Mouse (Mus musculus): ENCODE data around the gene Fads2. TPM values are rescaled to one million over a fixed set of nuclear protein-coding genes. Genes with fewer than 3 reads are reported as not detected.

The Fads2 gene
- polyA plus RNA-seq, 1 experiment from 2014 or later = 87.6 TPM

DNA sequence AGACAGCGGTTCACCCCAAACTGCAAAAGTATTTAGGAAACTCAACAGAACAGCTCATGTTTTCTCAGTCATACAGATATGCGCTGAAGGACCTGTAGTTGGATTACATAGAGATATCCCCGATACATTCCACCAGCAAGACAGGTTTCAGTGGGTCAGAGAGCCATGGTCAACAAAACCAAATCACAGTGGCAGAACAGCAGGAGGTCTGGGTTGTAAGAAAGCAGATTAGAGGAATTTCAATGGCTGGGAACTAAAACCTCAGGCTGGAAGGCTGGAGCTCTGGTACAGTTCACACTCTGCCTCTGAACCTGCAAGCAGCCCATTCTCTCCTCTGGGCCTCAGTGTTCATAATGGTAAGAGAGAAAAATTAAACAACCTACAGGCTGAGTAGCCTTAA lies 15.1 kb upstream of the Fads2 start:
- WGBS = 67% methylated on average over 3 of the region's 3 CpGs
- DNase-seq (ENCODE audit: low spot score) = no peak
- Histone ChIP-seq H3K4me1 (no peaks in the 10 kb centered on the region), H3K9me3 (no peaks in the 10 kb centered on the region), H3K27ac (no peak overlapping the region), H3K36me3 (no peaks in the 10 kb centered on the region), H3K27me3 (ENCODE audit: insufficient read depth, poor library complexity, severe bottlenecking) (0 out of 2 replicates have a peak, but pooled peaks cover 5% of the 10 kb centered on the region), H3K4me3 (no peak overlapping the region)

DNA sequence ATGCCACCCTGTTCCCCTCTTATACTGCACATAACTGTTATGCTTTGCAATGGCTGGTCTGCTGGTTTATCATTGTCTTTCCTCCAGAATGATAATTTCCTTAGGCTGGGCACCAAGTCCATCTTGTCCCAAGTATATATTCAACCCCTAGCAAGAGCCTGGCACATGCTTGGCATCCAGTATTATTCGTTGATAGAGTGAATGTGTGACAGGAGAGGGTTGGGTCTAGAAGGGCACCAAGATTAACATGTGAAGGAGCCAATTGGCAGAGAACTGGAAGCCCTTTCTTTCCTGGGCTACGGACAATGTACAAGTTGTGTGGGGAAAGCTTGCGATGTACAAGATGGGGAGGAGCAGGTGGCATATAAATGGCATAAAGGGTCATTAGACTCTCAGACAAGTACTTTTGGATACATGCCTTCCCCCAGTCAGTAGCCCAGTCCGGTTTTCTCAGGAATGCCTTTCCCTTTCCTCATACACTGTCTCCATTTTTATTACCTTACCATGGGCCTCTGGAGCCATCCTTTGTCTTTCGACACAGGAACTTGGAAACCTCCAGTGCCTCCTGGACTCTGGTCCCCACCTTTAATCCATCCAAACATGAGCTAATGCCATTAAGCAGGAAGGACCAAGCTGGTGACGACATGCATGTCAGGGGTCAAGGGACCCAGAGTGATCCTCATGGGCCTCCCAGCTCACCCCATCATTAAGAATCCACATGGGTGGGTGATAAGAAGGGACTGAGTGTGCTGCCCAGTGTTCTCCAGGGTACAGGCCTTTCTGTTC lies 14.0 kb upstream of the Fads2 start:
- H3K4me1 ChIP-seq = no peaks in the 10 kb centered on the region
- no peaks in the 10 kb centered on the region for H3K9me3 ChIP-seq
- H3K27ac ChIP-seq = no peak overlapping the region
- 83% methylated on average over 6 of the region's 6 CpGs for WGBS
- DNase-seq (ENCODE audit: low spot score) = no peak
- H3K27me3 ChIP-seq (ENCODE audit: insufficient read depth, poor library complexity, severe bottlenecking) = 0 out of 2 replicates have a peak, but pooled peaks cover 5% of the 10 kb centered on the region
- no peaks in the 10 kb centered on the region for H3K36me3 ChIP-seq
- H3K4me3 ChIP-seq = no peak overlapping the region

DNA sequence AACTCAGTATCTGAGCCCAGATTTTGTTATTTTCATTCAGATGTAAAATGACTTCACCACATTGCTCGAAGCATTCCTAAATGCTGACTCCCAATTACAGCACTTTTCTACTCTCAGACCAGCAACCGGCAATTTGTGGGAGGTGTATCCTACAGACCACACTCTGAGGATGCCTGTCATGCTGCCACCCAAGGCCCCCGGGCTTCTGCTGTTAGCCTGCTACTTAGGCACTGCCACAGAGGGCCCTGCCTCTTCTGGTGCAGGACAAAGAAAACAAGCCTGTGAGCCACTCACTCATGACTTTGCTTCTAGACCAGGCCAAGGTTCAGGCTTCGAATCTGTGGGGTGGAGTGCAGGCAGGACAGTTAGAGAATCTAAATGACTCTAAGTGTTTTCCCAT lies 11.4 kb upstream of the Fads2 start:
- 69% methylated on average over 4 of the region's 4 CpGs for WGBS
- Histone ChIP-seq H3K27me3 (ENCODE audit: insufficient read depth, poor library complexity, severe bottlenecking) (0 out of 2 replicates have a peak, but pooled peaks cover 5% of the 10 kb centered on the region), H3K4me1 (no peaks in the 10 kb centered on the region), H3K36me3 (no peaks in the 10 kb centered on the region), H3K4me3 (no peak overlapping the region), H3K9me3 (no peaks in the 10 kb centered on the region), H3K27ac (no peak overlapping the region)
- DNase-seq (ENCODE audit: low spot score) = no peak

DNA sequence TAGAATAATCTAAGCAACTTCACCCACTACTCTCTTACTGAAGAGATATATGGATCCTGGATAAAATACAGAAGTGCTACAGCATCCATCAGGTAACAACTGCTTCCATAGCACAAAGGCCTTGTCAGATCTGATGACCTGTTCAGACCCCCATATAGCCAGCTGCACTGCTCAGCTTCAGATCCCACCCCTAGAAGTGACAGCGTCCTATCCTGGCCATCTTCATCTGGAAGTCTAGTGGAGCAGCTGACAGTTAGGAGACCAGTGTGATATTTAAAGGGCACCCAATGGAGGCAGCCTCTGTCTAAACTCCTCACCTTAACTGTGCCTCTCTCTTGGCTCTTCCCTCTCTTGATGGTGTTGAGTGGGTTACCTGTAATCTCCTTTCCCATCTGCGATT lies 7.1 kb upstream of the Fads2 start:
- no peaks in the 10 kb centered on the region for H3K36me3 ChIP-seq
- WGBS = 77% methylated on average over 2 of the region's 2 CpGs
- DNase-seq (ENCODE audit: low spot score) = no peak
- H3K9me3 ChIP-seq = no peaks in the 10 kb centered on the region
- no peaks in the 10 kb centered on the region for H3K27me3 ChIP-seq (ENCODE audit: insufficient read depth, poor library complexity, severe bottlenecking)
- no peak overlapping the region for H3K27ac ChIP-seq
- H3K4me1 ChIP-seq = no peaks in the 10 kb centered on the region; the same call in 1 of the 2 replicates
- H3K4me3 ChIP-seq = no peak overlapping the region

DNA sequence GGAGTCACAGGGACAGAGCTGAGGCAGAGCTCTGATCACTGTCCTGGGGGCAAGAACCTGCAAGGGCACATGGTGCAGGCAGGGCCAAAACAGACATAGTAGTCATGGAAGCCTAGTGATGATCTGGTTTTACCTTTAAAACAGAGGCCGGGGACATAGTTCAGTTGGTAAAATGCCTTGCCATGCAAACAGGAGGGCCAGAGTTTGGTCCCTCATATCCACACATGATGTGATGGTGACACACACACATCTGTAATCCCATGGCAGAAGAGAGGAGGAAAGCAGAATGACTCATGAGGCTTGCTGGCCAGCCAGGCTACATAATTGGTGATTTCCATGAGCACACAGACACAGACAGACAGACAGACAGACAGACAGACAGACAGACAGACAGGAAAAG lies 6.6 kb upstream of the Fads2 start:
- no peak overlapping the region for H3K27ac ChIP-seq
- no peaks in the 10 kb centered on the region for H3K36me3 ChIP-seq
- H3K9me3 ChIP-seq = no peaks in the 10 kb centered on the region
- 85% methylated on average over 1 of the region's 1 CpGs for WGBS
- DNase-seq (ENCODE audit: low spot score) = no peak
- no peaks in the 10 kb centered on the region; the same call in 1 of the 2 replicates for H3K4me1 ChIP-seq
- H3K4me3 ChIP-seq = no peak overlapping the region
- H3K27me3 ChIP-seq (ENCODE audit: insufficient read depth, poor library complexity, severe bottlenecking) = no peaks in the 10 kb centered on the region

DNA sequence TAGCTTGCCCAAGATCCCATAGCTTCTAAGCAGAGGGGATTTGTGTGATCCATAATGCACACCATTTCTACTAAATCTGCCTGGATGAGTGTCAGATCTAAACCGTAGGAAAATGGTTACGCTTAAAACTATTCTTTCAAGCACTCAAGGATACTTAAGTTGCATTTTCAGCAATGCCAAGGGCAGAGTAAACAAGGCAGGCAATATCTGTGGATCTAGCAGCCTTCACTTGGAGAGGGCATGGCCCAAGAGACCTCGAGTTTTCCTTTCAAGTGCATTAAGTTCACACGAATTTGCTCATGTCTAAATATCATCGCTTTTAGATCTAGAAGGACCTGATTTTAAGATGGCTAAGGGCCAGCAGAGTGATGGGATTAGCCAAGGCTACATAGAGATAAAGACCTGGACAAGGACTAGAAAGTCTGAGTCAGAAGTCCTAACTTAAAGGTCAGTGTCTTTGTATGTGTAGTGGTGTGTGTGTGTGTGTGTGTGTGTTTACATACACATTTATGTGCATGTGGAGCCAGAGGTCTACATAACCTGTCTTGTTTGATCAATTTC lies 5.6 kb upstream of the Fads2 start:
- no peak for DNase-seq (ENCODE audit: low spot score)
- H3K27ac ChIP-seq = no peak overlapping the region
- WGBS = 84% methylated on average over 5 of the region's 5 CpGs
- no peak overlapping the region for H3K4me3 ChIP-seq
- peaks cover 6% of the 10 kb centered on the region; the same call in 1 of the 2 replicates for H3K4me1 ChIP-seq
- H3K9me3 ChIP-seq = no peaks in the 10 kb centered on the region
- H3K27me3 ChIP-seq (ENCODE audit: insufficient read depth, poor library complexity, severe bottlenecking) = no peaks in the 10 kb centered on the region
- H3K36me3 ChIP-seq = no peaks in the 10 kb centered on the region

DNA sequence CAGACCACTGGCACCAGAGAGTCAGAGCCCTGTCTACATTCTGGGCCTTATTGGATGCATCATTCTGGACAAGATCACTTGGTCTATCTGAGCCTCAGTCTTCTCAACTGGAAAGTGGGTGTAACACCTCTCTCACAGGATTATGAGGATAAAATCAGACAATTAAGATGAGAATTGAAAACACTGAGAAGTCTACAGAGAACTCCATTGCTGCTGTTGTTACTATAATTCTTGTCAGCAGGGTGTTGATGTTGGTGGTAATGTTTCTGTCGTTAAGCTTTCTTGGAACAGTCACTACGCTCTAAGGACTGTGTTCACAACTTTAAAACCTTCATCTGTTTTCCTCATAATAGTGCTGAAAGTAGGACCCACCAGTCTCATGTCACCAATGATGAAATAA lies 5.1 kb upstream of the Fads2 start:
- DNase-seq (ENCODE audit: low spot score) = no peak
- no peaks in the 10 kb centered on the region for H3K27me3 ChIP-seq (ENCODE audit: insufficient read depth, poor library complexity, severe bottlenecking)
- no peak overlapping the region for H3K27ac ChIP-seq
- H3K9me3 ChIP-seq = no peaks in the 10 kb centered on the region
- H3K4me1 ChIP-seq = peaks cover 6% of the 10 kb centered on the region; the same call in 1 of the 2 replicates
- H3K4me3 ChIP-seq = no peak overlapping the region
- H3K36me3 ChIP-seq = no peaks in the 10 kb centered on the region
- WGBS = 89% methylated on average over 2 of the region's 2 CpGs

DNA sequence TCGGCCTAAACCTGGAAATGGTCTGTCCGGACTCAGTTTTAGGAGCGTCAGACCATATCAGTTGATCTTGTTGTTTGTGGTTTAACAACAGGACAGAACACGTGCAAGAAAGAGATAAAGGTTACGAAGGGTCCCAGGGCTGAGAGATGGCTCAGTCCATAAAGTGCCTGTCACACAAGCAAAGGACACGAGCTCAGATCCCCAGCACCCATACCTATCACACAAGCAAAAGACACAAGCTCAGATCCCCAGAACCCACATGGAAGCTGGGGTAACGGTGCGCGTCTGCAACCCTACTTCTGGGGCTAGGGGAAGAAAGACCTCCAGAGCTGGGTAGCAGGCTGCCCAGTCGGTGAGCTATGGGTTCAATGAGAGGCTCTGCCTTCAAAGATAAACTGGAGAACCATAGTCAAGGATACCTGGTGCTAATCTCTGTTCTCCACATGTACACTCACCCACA lies 3.5 kb upstream of the Fads2 start:
- no peaks in the 10 kb centered on the region for H3K9me3 ChIP-seq
- no peaks in the 10 kb centered on the region for H3K27me3 ChIP-seq (ENCODE audit: insufficient read depth, poor library complexity, severe bottlenecking)
- no peak for DNase-seq (ENCODE audit: low spot score)
- peaks cover 18% of the 10 kb centered on the region for H3K4me1 ChIP-seq
- H3K27ac ChIP-seq = peak overlapping the region; percentile 72; the same call in 1 of the 2 replicates
- no peaks in the 10 kb centered on the region for H3K36me3 ChIP-seq
- WGBS = 62% methylated on average over 10 of the region's 10 CpGs
- H3K4me3 ChIP-seq = no peak overlapping the region

DNA sequence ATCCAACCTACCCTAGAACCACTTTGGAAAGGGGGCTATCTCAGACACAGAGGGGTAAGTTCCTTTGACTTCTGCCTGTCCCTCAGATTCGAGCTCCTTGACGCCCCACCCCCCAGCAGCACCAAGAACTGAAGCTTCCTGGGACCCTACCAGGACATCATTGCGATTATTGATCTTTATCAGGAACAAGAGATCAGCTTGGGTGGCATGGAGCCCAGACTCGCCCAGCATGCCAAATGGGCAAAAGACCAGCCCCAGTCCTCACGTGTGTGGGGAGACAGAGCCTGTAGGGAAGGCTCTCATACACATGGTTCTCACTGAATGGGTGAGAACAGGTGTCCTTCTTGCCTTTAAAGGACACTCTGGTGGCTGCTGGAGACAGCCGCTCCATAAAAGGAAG lies 2.7 kb upstream of the Fads2 start:
- no peak for DNase-seq (ENCODE audit: low spot score)
- peak overlapping the region; percentile 72 for H3K27ac ChIP-seq
- H3K9me3 ChIP-seq = no peaks in the 10 kb centered on the region
- H3K4me3 ChIP-seq = no peak overlapping the region
- no peaks in the 10 kb centered on the region for H3K27me3 ChIP-seq (ENCODE audit: insufficient read depth, poor library complexity, severe bottlenecking)
- no peaks in the 10 kb centered on the region; the same call in 1 of the 2 replicates for H3K36me3 ChIP-seq
- H3K4me1 ChIP-seq = peaks cover 23% of the 10 kb centered on the region
- 71% methylated on average over 6 of the region's 6 CpGs for WGBS

DNA sequence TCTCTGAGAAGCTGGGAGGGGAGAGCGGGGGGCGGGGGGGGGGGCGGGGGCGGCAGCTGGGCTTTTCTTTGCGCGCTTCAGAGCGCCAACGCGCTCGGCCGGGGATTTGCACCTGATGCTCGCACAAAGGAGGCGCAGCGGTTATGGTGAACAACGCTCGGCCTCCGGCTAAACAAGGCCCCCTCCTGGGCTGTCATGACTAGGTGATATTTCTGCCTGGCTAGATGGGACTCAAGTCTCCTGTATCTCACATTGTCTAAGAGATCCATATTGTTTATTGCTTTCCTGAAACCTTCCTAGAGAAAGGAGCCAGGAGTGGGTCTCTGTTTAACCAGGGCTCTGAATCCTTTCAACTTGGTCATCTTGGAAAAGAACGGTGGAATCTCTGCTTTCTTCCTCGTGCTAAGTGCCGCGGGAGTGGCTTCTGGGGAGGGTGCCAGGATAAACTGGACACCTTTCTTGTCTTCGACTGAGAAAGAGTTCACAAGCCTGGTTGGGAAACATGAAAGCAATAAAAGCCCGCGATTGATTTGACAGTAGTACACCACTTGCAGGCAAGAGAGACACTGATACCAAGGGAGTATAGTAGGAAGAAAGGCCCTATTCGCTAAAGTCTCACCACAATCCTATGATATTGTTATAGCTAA lies 631 bp upstream of the Fads2 start:
- Histone ChIP-seq H3K27ac (peak overlapping the region; percentile 96), H3K36me3 (peaks cover 3% of the 10 kb centered on the region; the same call in 1 of the 2 replicates), H3K9me3 (no peaks in the 10 kb centered on the region), H3K27me3 (ENCODE audit: insufficient read depth, poor library complexity, severe bottlenecking) (no peaks in the 10 kb centered on the region), H3K4me1 (peaks cover 23% of the 10 kb centered on the region), H3K4me3 (peak overlapping the region; percentile 86)
- WGBS = 5% methylated on average over 24 of the region's 25 CpGs
- DNase-seq (ENCODE audit: low spot score) = no peak

DNA sequence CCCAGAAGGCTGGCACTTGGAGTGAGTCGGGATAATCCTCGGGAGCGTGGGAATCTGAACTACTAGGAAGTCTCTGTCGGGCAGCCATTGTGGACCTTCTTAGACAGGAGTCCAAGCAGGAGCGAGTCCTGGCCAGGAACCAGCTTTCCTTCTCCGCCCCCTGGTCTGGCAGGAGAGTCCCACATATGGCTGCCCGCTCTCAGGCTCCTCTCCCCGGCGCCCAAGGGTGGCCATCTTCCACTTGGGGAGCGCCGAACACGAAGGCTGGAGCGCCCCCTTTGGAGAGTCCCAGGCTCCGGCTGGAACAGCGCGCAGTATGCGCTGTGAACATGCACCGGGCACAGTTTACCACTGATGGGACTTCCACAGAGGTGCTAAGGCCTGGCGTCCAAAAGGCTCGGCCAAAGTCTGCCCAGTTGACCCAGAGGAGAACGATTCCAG lies 895 bp downstream of the Fads2 start:
- WGBS = 0% methylated on average over 21 of the region's 21 CpGs
- Histone ChIP-seq H3K27ac (peak overlapping the region; percentile 96), H3K9me3 (no peaks in the 10 kb centered on the region), H3K36me3 (peaks cover 16% of the 10 kb centered on the region; the same call in 1 of the 2 replicates), H3K4me3 (peak overlapping the region; percentile 86), H3K27me3 (ENCODE audit: insufficient read depth, poor library complexity, severe bottlenecking) (no peaks in the 10 kb centered on the region), H3K4me1 (peaks cover 23% of the 10 kb centered on the region)
- DNase-seq (ENCODE audit: low spot score) = peak; percentile 91

DNA sequence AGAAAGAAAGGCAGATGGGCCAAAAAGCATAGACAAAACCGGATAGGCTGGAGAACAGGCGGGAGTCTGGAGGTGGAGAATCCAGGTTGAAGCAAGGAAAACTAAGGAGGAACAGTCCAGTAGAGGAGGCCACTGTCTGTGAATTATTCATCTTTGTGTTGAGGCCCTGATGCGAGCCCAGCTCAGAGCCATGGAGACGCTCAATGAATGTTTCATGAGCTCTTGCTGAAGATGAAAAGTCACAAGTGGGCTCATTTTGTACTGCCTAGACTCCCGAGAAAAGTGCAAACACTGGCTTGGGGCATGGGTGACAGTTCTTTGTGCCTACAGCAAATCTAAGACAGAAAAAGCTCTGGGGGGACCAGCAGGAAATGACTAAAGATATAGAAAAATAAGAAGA lies 3.7 kb downstream of the Fads2 start:
- no peak overlapping the region for H3K27ac ChIP-seq
- H3K27me3 ChIP-seq (ENCODE audit: insufficient read depth, poor library complexity, severe bottlenecking) = no peaks in the 10 kb centered on the region
- DNase-seq (ENCODE audit: low spot score) = no peak
- no peak overlapping the region for H3K4me3 ChIP-seq
- H3K4me1 ChIP-seq = peaks cover 32% of the 10 kb centered on the region
- WGBS = 84% methylated on average over 5 of the region's 5 CpGs
- H3K9me3 ChIP-seq = no peaks in the 10 kb centered on the region
- H3K36me3 ChIP-seq = peaks cover 31% of the 10 kb centered on the region

DNA sequence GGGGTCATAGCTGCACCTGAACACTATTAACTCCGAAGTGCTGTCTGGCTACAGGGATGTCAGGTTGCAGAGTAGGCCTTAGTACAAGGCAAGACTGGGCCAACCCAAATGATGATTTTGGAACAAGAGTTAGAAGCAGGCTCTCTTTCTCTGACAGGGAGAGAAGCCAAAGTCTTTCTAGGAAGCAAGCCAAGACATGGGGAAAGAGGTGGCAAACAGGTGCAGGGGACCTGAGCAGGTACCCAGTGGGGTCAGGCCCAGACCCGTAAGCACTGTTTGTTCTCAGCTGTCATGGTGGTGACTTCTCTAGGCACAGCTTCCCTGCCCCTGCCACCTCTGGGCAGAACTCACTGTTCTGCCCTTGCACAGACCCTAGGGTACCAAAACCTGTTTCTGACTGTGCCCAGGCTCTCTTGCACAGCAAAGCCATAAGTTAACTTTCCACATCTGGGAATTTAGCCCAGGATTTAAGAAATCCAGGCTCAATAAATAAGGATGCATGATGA lies 5.1 kb downstream of the Fads2 start:
- no peak overlapping the region for H3K27ac ChIP-seq
- no peaks in the 10 kb centered on the region for H3K27me3 ChIP-seq (ENCODE audit: insufficient read depth, poor library complexity, severe bottlenecking)
- H3K4me3 ChIP-seq = no peak overlapping the region
- WGBS = 93% methylated on average over 2 of the region's 2 CpGs
- DNase-seq (ENCODE audit: low spot score) = no peak
- H3K36me3 ChIP-seq = peaks cover 35% of the 10 kb centered on the region
- no peaks in the 10 kb centered on the region for H3K9me3 ChIP-seq
- H3K4me1 ChIP-seq = peaks cover 33% of the 10 kb centered on the region

All from heart, embryonic 10.5 days (tissue).